Mouse (Mus musculus): ENCODE data around the gene Lrrc8b.

Lrrc8b gene

DNA sequence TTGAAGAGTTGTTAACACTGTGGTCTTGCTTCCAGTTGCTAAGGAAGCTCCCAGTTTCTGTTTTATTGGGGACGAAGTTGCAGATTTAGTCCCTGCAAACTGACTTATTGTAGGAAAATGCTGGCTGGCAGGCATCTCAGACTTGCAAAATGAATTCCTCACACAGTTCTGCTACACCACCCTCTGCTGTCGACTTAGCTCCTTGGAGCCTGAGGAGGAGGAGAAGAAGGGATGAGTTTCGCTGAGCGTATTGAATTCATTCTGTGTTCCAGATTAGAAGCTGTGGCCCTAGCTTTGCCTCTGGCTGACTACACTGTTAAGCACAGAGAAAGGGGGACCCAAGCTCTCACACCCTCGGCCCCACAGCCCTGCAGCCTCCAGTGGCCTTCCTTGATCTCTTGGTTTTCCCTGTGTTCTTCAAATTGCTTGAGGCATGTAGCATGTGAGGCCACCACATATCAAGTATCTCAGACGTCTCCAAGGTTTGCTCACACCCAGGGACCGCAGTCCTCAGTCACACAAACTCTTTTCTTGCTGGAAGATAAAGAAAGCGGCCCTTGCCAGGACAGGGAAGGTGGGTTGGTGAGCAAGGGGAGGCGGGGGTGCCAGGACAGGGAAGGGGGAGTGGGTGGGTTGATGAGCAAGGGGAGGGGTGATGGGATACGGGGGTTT, 78.8 kb downstream of the Lrrc8b start:
- H3K27me3 ChIP-seq (ENCODE audit: insufficient read depth, low read length) = peaks cover 18% of the 10 kb centered on the region
- no peak for TF ChIP-seq CTCF (conservative IDR thresholded peaks at IDR 0.05; ENCODE audit: low read length)
- TF ChIP-seq NANOG (IDR thresholded peaks at IDR 0.05; ENCODE audit: borderline replicate concordance, low read length) = no peak
- no peak for TF ChIP-seq POU5F1 (IDR thresholded peaks at IDR 0.05; ENCODE audit: borderline replicate concordance, low read length)
- no peak overlapping the region for H3K4me3 ChIP-seq (replicated peaks; ENCODE audit: low read length)
- H3K4me1 ChIP-seq (replicated peaks; ENCODE audit: low read depth, low read length) = peaks cover 62% of the 10 kb centered on the region
- H3K36me3 ChIP-seq (ENCODE audit: insufficient read depth, low read length) = no peaks in the 10 kb centered on the region
- H3K9me3 ChIP-seq (ENCODE audit: low read length) = no peaks in the 10 kb centered on the region

DNA sequence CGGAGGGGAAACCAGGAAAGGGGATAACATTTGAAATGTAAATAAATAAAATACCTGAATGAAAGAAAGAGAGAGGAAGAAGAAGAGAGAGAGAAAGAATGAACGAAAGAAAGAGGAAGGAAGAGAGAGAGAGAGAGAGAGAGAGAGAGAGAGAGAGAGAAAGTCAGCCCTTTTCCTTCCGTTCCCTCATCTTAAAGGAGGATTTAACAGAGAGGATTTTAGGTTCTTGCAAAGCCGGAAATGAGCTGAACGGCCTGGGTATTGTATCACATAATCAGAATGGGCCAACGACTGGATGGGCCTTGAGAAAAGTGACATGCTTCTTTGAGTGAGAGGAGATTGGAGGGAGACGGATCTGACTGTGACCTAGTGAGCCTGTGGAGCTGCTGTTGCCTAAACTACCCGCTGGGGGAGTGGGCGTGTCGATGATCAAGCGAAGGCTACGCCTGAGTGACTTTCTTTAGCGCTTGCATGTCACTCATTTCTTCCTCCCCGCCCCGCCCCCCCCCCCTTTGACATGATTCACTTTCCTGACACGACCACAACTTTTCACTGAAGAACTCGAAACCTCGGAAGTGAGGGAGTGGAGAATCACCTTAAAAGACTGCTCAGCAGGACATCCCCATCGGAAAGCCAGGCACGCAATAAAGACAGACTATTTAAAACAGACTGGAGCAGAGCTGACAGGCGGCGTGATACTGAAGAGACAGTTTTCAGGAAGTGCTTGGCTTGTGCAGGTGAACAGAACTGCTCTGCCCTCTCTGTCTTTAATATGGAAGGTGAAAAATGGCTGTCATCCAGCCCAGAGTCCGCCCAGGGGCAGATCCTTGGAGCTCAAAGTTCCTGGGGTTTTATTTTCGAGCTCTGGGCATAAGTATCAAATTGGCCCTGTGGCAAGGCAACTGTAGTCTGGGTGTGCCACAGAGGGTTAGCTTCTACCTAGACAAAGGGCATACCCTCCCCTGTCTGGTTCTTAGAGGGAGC, 79.6 kb downstream of the Lrrc8b start:
- H3K9me3 ChIP-seq (ENCODE audit: low read length) = no peaks in the 10 kb centered on the region
- peaks cover 71% of the 10 kb centered on the region for H3K4me1 ChIP-seq (replicated peaks; ENCODE audit: low read depth, low read length)
- TF ChIP-seq NANOG (IDR thresholded peaks at IDR 0.05; ENCODE audit: borderline replicate concordance, low read length) (no peak), CTCF (conservative IDR thresholded peaks at IDR 0.05; ENCODE audit: low read length) (peak; percentile 19; the same call in 1 of the 2 replicates), POU5F1 (IDR thresholded peaks at IDR 0.05; ENCODE audit: borderline replicate concordance, low read length) (no peak)
- peak overlapping the region; percentile 41; the same call in 1 of the 2 replicates for H3K4me3 ChIP-seq (replicated peaks; ENCODE audit: low read length)
- H3K36me3 ChIP-seq (ENCODE audit: insufficient read depth, low read length) = no peaks in the 10 kb centered on the region
- peaks cover 18% of the 10 kb centered on the region for H3K27me3 ChIP-seq (ENCODE audit: insufficient read depth, low read length)

DNA sequence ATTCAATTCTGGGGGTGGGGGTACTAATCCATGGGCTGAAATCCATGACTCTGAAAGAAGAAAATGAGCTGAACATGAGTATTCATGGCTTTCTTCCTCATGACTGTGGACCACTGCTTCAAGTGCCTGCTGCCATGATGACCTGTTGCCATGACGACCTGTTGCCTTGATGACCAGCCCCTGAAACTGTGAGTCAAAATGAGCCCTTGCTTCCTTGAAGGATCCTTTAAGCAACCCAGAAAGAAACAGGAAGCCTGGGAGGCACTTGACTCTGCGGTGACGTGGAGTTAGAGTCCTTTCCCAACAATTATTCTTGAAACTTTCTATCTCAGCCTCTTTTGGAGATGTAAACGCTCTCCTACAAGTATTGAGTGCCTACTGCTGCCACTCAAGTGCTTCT, 80.6 kb downstream of the Lrrc8b start:
- H3K4me1 ChIP-seq (replicated peaks; ENCODE audit: low read depth, low read length) = peaks cover 80% of the 10 kb centered on the region

DNA sequence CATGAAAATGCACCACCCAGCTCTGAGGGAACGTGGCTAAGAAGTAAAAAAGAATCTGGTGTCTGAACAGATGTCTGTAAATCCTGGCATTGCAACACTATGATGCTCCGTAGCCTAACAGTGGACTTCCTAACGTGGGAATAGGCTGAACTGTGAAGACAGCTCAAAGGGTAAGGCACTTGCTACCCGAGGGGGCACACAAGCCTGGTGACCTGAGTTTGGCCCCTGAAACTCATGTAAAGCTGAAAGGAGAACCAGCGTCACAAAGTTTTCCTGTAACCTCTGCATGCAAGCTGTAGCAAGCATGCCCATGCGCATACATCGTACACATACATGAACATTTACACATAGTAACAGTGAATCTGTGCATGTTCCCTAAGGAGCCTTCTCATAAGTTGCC, 81.0 kb downstream of the Lrrc8b start:
- Histone ChIP-seq H3K27me3 (ENCODE audit: insufficient read depth, low read length) (peaks cover 18% of the 10 kb centered on the region), H3K9me3 (ENCODE audit: low read length) (no peaks in the 10 kb centered on the region), H3K4me1 (replicated peaks; ENCODE audit: low read depth, low read length) (peaks cover 84% of the 10 kb centered on the region), H3K4me3 (replicated peaks; ENCODE audit: low read length) (no peak overlapping the region), H3K36me3 (ENCODE audit: insufficient read depth, low read length) (no peaks in the 10 kb centered on the region)
- no peak for TF ChIP-seq CTCF (conservative IDR thresholded peaks at IDR 0.05; ENCODE audit: low read length)
- TF ChIP-seq NANOG (IDR thresholded peaks at IDR 0.05; ENCODE audit: borderline replicate concordance, low read length) = no peak
- no peak for TF ChIP-seq POU5F1 (IDR thresholded peaks at IDR 0.05; ENCODE audit: borderline replicate concordance, low read length)

More for the DNA sequence above, 80.6 kb downstream of the Lrrc8b start:
- Histone ChIP-seq H3K9me3 (ENCODE audit: low read length) (no peaks in the 10 kb centered on the region), H3K4me3 (replicated peaks; ENCODE audit: low read length) (no peak overlapping the region), H3K27me3 (ENCODE audit: insufficient read depth, low read length) (peaks cover 18% of the 10 kb centered on the region), H3K36me3 (ENCODE audit: insufficient read depth, low read length) (no peaks in the 10 kb centered on the region)
- no peak for TF ChIP-seq NANOG (IDR thresholded peaks at IDR 0.05; ENCODE audit: borderline replicate concordance, low read length)
- no peak for TF ChIP-seq CTCF (conservative IDR thresholded peaks at IDR 0.05; ENCODE audit: low read length)
- TF ChIP-seq POU5F1 (IDR thresholded peaks at IDR 0.05; ENCODE audit: borderline replicate concordance, low read length) = no peak

DNA sequence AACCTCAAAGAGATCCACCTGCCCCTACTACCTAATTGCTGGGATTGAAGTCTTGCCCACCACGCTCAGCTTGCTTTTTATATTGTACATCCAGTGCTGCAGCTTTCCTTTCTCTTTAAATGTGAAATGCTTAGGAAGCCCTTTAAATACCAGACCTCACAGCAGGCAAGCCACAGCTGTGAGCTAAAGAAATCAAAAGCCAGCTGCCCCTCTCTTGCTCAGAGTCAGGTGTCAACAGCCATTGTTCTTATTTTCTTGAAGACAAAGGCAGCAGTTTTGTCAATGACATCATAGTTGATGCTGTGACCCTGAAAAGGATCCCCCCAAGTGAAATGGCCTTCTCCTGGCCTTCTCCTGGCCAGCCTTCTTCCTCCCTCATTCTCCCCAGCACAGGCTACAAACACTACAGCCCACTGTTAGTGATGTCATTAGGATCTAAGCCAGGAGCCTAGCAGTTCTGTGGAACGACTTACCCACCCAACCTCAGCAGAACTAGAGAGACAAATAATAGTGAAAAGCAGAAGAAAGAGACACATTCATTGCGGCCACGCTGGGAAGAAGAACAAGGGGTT, 82.9 kb downstream of the Lrrc8b start:
- peak; percentile 55; the same call in 1 of the 2 replicates for TF ChIP-seq NANOG (IDR thresholded peaks at IDR 0.05; ENCODE audit: borderline replicate concordance, low read length)
- TF ChIP-seq POU5F1 (IDR thresholded peaks at IDR 0.05; ENCODE audit: borderline replicate concordance, low read length) = no peak
- H3K27me3 ChIP-seq (ENCODE audit: insufficient read depth, low read length) = peaks cover 23% of the 10 kb centered on the region
- H3K4me3 ChIP-seq (replicated peaks; ENCODE audit: low read length) = no peak overlapping the region
- peaks cover 82% of the 10 kb centered on the region for H3K4me1 ChIP-seq (replicated peaks; ENCODE audit: low read depth, low read length)
- H3K9me3 ChIP-seq (ENCODE audit: low read length) = peaks cover 8% of the 10 kb centered on the region
- H3K36me3 ChIP-seq (ENCODE audit: insufficient read depth, low read length) = no peaks in the 10 kb centered on the region

DNA sequence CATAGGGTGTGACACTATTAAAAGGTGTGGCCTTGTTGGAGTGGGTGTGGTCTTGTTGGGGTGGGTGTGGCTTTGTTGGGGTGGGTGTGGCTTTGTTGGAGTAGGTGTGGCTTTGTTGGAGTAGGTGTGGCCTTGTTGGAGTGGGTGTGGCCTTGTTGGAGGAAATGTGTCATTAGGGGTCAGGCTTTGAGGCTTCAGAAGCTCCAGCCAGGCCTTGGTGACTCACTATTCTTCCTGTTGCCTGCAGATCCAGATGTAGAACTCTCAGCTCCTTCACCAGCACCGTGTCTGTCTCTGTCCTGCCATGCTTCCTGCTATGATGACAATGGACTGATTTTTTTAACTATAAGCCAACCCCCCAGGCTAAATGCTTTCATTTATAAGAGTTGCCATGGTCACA, 83.8 kb downstream of the Lrrc8b start:
- TF ChIP-seq POU5F1 (IDR thresholded peaks at IDR 0.05; ENCODE audit: borderline replicate concordance, low read length) = no peak
- TF ChIP-seq NANOG (IDR thresholded peaks at IDR 0.05; ENCODE audit: borderline replicate concordance, low read length) = no peak
- TF ChIP-seq CTCF (conservative IDR thresholded peaks at IDR 0.05; ENCODE audit: low read length) = no peak

DNA sequence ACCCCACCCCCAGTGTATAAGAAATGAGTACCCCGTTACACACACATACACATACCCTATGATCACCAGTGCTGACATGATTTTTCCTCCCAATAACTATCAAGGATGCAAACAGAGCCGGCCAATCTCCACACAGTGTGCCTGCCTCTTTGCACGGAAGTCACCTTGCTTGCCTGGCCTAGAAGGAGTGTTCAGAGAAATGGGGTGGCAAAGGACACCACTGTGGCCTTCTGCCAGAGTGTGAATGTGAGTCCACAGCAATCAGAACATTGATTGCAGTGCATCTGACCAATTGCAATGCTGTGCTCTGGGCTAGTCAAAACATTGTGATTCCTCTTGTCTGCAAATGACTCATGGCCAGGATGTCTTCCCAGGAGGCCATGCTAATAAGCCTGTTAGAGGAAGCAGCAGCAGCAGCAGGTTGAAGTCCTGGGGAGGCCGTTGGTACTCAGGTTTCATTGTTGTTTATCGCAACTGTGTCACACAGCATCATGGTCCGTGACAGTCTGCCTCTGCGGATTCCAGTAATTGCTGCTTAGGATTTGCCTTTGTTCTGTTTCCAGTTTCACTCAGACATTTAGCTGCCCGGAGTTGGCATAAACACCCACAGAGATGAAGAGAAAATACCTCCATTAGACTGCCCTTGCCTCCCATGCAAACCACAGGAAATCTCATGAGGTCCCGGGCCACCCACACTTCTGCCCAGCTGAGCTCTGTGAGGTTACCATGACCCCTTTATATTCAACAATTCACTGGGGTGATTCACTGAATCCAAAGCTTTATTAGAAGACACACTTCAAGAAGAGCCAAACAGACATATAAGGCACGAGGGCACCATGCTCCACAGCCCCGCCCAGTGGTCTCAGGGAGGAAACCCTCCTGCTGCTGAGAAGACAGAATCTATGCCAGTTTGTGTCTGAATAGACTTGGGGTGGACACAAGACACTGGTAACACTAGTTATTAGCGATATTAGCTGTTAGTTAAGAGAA, 84.9 kb downstream of the Lrrc8b start:
- TF ChIP-seq POU5F1 (IDR thresholded peaks at IDR 0.05; ENCODE audit: borderline replicate concordance, low read length) (no peak), CTCF (conservative IDR thresholded peaks at IDR 0.05; ENCODE audit: low read length) (peak; percentile 14; the same call in 1 of the 2 replicates)
- Histone ChIP-seq H3K9me3 (ENCODE audit: low read length) (peaks cover 18% of the 10 kb centered on the region), H3K27me3 (ENCODE audit: insufficient read depth, low read length) (peaks cover 16% of the 10 kb centered on the region), H3K36me3 (ENCODE audit: insufficient read depth, low read length) (no peaks in the 10 kb centered on the region), H3K4me1 (replicated peaks; ENCODE audit: low read depth, low read length) (peaks cover 66% of the 10 kb centered on the region), H3K4me3 (replicated peaks; ENCODE audit: low read length) (no peak overlapping the region)

More for the DNA sequence above, 83.8 kb downstream of the Lrrc8b start:
- H3K4me1 ChIP-seq (replicated peaks; ENCODE audit: low read depth, low read length) = peaks cover 75% of the 10 kb centered on the region
- no peaks in the 10 kb centered on the region for H3K36me3 ChIP-seq (ENCODE audit: insufficient read depth, low read length)
- H3K4me3 ChIP-seq (replicated peaks; ENCODE audit: low read length) = no peak overlapping the region
- H3K27me3 ChIP-seq (ENCODE audit: insufficient read depth, low read length) = peaks cover 19% of the 10 kb centered on the region
- H3K9me3 ChIP-seq (ENCODE audit: low read length) = peaks cover 16% of the 10 kb centered on the region

Measured in E14TG2a.4 (cell line).